ENCODE assay signal across 21 mouse cellular contexts in genomic region chr11:89236904-89237303, GRCm38 (mm10).
DNase-seq lines count a peak whose midpoint lies in the region; ATAC-seq lines count a peak whose summit lies in the region.
"Had no signal": no experiment of that assay in that cellular context is flagged by ENCODE, and none has a peak within 500 bp of the region (broad histone marks: within the 10 kb centered on the region; RNA-seq: fewer than 3 reads in every experiment).

No protein-coding gene starts in this region.

- no peak overlapping the region for H3K9ac ChIP-seq in forebrain, embryonic 13.5 days
- H3K9ac ChIP-seq: embryonic facial prominence, embryonic 12.5 days had no signal

- peak; percentile 56 for ATAC-seq in common myeloid progenitor, adult 5-6 weeks (replicated peaks; ENCODE audit: low read depth, poor library complexity, severe bottlenecking)
- ATAC-seq in megakaryocyte, adult 5-6 weeks (ENCODE audit: poor library complexity, severe bottlenecking), result peak; percentile 82
- ATAC-seq in forebrain, embryonic 13.5 days, result no peak
- ATAC-seq: activated CD4-positive, CD25-positive, alpha-beta regulatory T cell, adult 4 months; forebrain, embryonic 14.5 days; forebrain, embryonic 16.5 days; Patski had no signal

- H3K4me2 ChIP-seq in forebrain, embryonic 13.5 days, result no peak overlapping the region
- H3K4me2 ChIP-seq: embryonic facial prominence, embryonic 12.5 days had no signal

- H3K4me1 ChIP-seq in forebrain, embryonic 13.5 days, result 0 out of 2 replicates have a peak, but pooled peaks cover 6% of the 10 kb centered on the region
- H3K4me1 ChIP-seq: embryonic facial prominence, embryonic 10.5 days; embryonic facial prominence, embryonic 12.5 days had no signal

- 0 out of 2 replicates have a peak, but pooled peaks cover 4% of the 10 kb centered on the region for H3K27me3 ChIP-seq in forebrain, embryonic 13.5 days
- H3K27me3 ChIP-seq: embryonic facial prominence, embryonic 12.5 days; Patski had no signal

- H3K27ac ChIP-seq in forebrain, embryonic 13.5 days, result no peak overlapping the region
- H3K27ac ChIP-seq: embryonic facial prominence, embryonic 10.5 days; embryonic facial prominence, embryonic 12.5 days had no signal

- 95% methylated on average over 3 of the region's 3 CpGs for WGBS in forebrain, embryonic 13.5 days

- peak; percentile 74 for DNase-seq in A20 (ENCODE audit: low read depth, low spot score)
- DNase-seq in urinary bladder, postnatal 25 days (ENCODE audit: low spot score), result no peak
- DNase-seq in cerebellum, postnatal 4 days (ENCODE audit: low spot score in 2 of 2), result no peak
- DNase-seq: adrenal gland, adult 8-10 months; adrenal gland, postnatal 14 days; cerebellum, adult 11 months; cerebellum, adult 18-20 months; cerebellum, adult 8-10 months; cerebellum, adult 9-11 months; cerebellum, postnatal 14 days; cerebellum, postnatal 36 days had no signal

- no peaks in the 10 kb centered on the region for H3K36me3 ChIP-seq in forebrain, embryonic 13.5 days (ENCODE audit: poor library complexity, severe bottlenecking)
- H3K36me3 ChIP-seq: embryonic facial prominence, embryonic 10.5 days; embryonic facial prominence, embryonic 12.5 days; G1E had no signal

- H3K9me3 ChIP-seq in forebrain, embryonic 13.5 days (replicated peaks), result no peaks in the 10 kb centered on the region
- H3K9me3 ChIP-seq: embryonic facial prominence, embryonic 10.5 days; embryonic facial prominence, embryonic 12.5 days had no signal

- no peak overlapping the region for H3K4me3 ChIP-seq in forebrain, embryonic 13.5 days
- H3K4me3 ChIP-seq: embryonic facial prominence, embryonic 10.5 days; embryonic facial prominence, embryonic 12.5 days had no signal
